In the genomic region with DNA sequence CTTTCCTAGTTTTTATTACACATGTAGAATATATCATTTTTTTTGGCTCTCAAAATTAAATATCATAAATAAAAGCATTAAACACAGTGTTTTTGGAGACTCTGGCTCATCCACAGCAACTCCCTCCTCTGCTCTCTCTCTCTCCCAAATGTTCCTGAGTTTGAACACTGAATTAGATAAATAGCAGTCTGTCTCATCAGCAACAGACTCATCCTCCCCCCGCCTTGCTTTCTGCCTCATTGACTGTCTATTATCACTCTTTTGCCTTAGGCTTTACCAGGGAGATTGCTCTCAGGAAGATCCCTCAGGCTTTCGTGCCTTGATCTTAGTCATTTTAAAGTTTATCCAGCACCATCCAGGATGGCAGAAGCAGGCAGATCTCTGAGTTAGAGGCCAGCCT, we compare ENCODE assay signal across 27 mouse cellular contexts.
DNase-seq lines count a peak whose midpoint lies in the region; ATAC-seq and TF ChIP-seq lines count a peak whose summit lies in the region.
"Had no signal": no experiment of that assay in that cellular context is flagged by ENCODE, and none has a peak within 500 bp of the region (broad histone marks: within the 10 kb centered on the region; RNA-seq: fewer than 3 reads in every experiment).

No protein-coding gene starts in this region.

- H3K36me3 ChIP-seq in heart, embryonic 10.5 days = no peaks in the 10 kb centered on the region
- no peaks in the 10 kb centered on the region for H3K36me3 ChIP-seq in heart, embryonic 15.5 days
- no peaks in the 10 kb centered on the region for H3K36me3 ChIP-seq in hindbrain, embryonic 10.5 days
- H3K36me3 ChIP-seq: embryonic facial prominence, embryonic 12.5 days; embryonic facial prominence, embryonic 15.5 days; G1E; hindbrain, embryonic 12.5 days; hindbrain, embryonic 15.5 days had no signal

- H3K4me3 ChIP-seq in heart, embryonic 10.5 days = no peak overlapping the region
- H3K4me3 ChIP-seq in heart, embryonic 15.5 days = no peak overlapping the region
- H3K4me3 ChIP-seq in layer of hippocampus, adult 2 months = no peak overlapping the region
- H3K4me3 ChIP-seq in hindbrain, embryonic 10.5 days = no peak overlapping the region
- H3K4me3 ChIP-seq: embryonic facial prominence, embryonic 12.5 days; embryonic facial prominence, embryonic 15.5 days; gastrocnemius, adult 2 months; hindbrain, embryonic 12.5 days; hindbrain, embryonic 15.5 days had no signal

- H3K4me2 ChIP-seq in heart, embryonic 15.5 days = no peak overlapping the region
- H3K4me2 ChIP-seq: embryonic facial prominence, embryonic 12.5 days; embryonic facial prominence, embryonic 15.5 days; hindbrain, embryonic 12.5 days; hindbrain, embryonic 15.5 days had no signal

- H3K27me3 ChIP-seq in heart, embryonic 10.5 days (ENCODE audit: insufficient read depth, poor library complexity, severe bottlenecking) = no peaks in the 10 kb centered on the region
- no peaks in the 10 kb centered on the region for H3K27me3 ChIP-seq in heart, embryonic 15.5 days
- H3K27me3 ChIP-seq in hindbrain, embryonic 10.5 days (ENCODE audit: insufficient read depth, poor library complexity, severe bottlenecking) = no peaks in the 10 kb centered on the region
- H3K27me3 ChIP-seq: CH12.LX; embryonic facial prominence, embryonic 12.5 days; embryonic facial prominence, embryonic 15.5 days; hindbrain, embryonic 12.5 days; hindbrain, embryonic 15.5 days; Patski had no signal

- H3K27ac ChIP-seq in heart, embryonic 10.5 days = peak overlapping the region; percentile 47; the same call in 1 of the 2 replicates
- H3K27ac ChIP-seq in heart, embryonic 15.5 days = peak overlapping the region; percentile 85; the same call in 1 of the 2 replicates
- H3K27ac ChIP-seq in layer of hippocampus, adult 2 months = peak overlapping the region; percentile 68
- no peak overlapping the region for H3K27ac ChIP-seq in hindbrain, embryonic 10.5 days
- H3K27ac ChIP-seq: embryonic facial prominence, embryonic 12.5 days; embryonic facial prominence, embryonic 15.5 days; gastrocnemius, adult 2 months; hindbrain, embryonic 12.5 days; hindbrain, embryonic 15.5 days had no signal

- no peak for DNase-seq in heart, embryonic 10.5 days (ENCODE audit: low spot score)
- no peak for DNase-seq in heart, postnatal 10 days
- no peak for DNase-seq in heart, postnatal 36 days
- peak; percentile 28 to 29 for DNase-seq in layer of hippocampus, adult 2 months (ENCODE audit: low spot score in 2 of 2)
- no peak for DNase-seq in layer of hippocampus, adult 11-12 months (ENCODE audit: low spot score)
- no peak for DNase-seq in hindbrain, embryonic 10.5 days (ENCODE audit: low spot score)
- DNase-seq: adrenal gland, postnatal 10 days; adrenal gland, postnatal 36 days; B cell, adult 2 months; cerebellum, adult 11 months; cerebellum, adult 2 months; cerebellum, adult 9-11 months; cerebellum, postnatal 25 days; forebrain, postnatal 0 days; gastrocnemius, adult 2 months; gastrocnemius, postnatal 14 days; kidney, adult 2 months had no signal

- peaks cover 8% of the 10 kb centered on the region; the same call in 1 of the 2 replicates for H3K4me1 ChIP-seq in heart, embryonic 10.5 days
- peaks cover 7% of the 10 kb centered on the region; the same call in 1 of the 2 replicates for H3K4me1 ChIP-seq in heart, embryonic 15.5 days (replicated peaks)
- H3K4me1 ChIP-seq in hindbrain, embryonic 10.5 days (replicated peaks) = no peaks in the 10 kb centered on the region
- H3K4me1 ChIP-seq: embryonic facial prominence, embryonic 12.5 days; hindbrain, embryonic 12.5 days had no signal

- no peak for TF ChIP-seq CTCF in layer of hippocampus, adult 2 months (conservative IDR thresholded peaks at IDR 0.05)

- no peak for ATAC-seq in heart, embryonic 15.5 days (replicated peaks; ENCODE audit: insufficient number of reproducible peaks, insufficient read depth, low FRiP score, low read depth)
- ATAC-seq: forebrain, embryonic 14.5 days; forebrain, postnatal 0 days; intestine, postnatal 0 days had no signal

- 63% methylated on average over 2 of the region's 2 CpGs for WGBS in heart, embryonic 10.5 days
- WGBS in heart, embryonic 15.5 days = 75% methylated on average over 2 of the region's 2 CpGs
- WGBS in hindbrain, embryonic 10.5 days = 61% methylated on average over 2 of the region's 2 CpGs

- no peaks in the 10 kb centered on the region for H3K9me3 ChIP-seq in heart, embryonic 10.5 days
- no peaks in the 10 kb centered on the region for H3K9me3 ChIP-seq in heart, embryonic 15.5 days (replicated peaks)
- no peaks in the 10 kb centered on the region for H3K9me3 ChIP-seq in hindbrain, embryonic 10.5 days
- H3K9me3 ChIP-seq: embryonic facial prominence, embryonic 12.5 days; embryonic facial prominence, embryonic 15.5 days; hindbrain, embryonic 12.5 days; hindbrain, embryonic 15.5 days had no signal

- intact Hi-C loops in heart, postnatal 10 days (cut with DNase I) = loop anchor here (5.0 kb wide), 1 partner anchor 58 kb away; no protein-coding TSS in a partner anchor
- intact Hi-C loops in heart, postnatal 36 days (cut with DNase I) = no loop called here

- H3K9ac ChIP-seq in heart, embryonic 15.5 days = no peak overlapping the region
- H3K9ac ChIP-seq: embryonic facial prominence, embryonic 12.5 days; embryonic facial prominence, embryonic 15.5 days; forebrain, postnatal 0 days; hindbrain, embryonic 12.5 days; hindbrain, embryonic 15.5 days had no signal

Comparison
In these comparisons a context has a peak if more than half of its experiments do, and no peak if none do; other contexts are left out.
1. DNase-seq: peak in layer of hippocampus, adult 2 months (2 of 2); none in heart, embryonic 10.5 days (single experiment), heart, postnatal 10 days (0 of 2), heart, postnatal 36 days (0 of 2), layer of hippocampus, adult 11-12 months (single experiment) and hindbrain, embryonic 10.5 days (single experiment).